Mouse (Mus musculus) stomach, embryonic 14.5 days (tissue): ENCODE data around the gene Skiv2l. TPM values are rescaled to one million over a fixed set of nuclear protein-coding genes. Genes with fewer than 3 reads are reported as not detected.
"Not testable (repeated sequence)": the region's sequence is repeated elsewhere in the genome, so short reads cannot be mapped to it uniquely, and the experiment has no call there.

Experiments used
- ATAC-seq: fragments of 200-750 bp; cut with Nextera tagmentation; 2 replicates; pipeline ENCODE4 v1.8.0; 2017; ENCODE audit warnings: low read depth, moderate TSS enrichment; ENCODE audit not compliant: insufficient number of reproducible peaks, insufficient read depth, low FRiP score
- H3K27ac ChIP-seq: fragments of 300-500 bp; sonication (generic); 2 replicates; pipeline ENCODE4 v1.5.1; 2014; ENCODE audit warnings: mild to moderate bottlenecking, low read length, moderate library complexity, mixed read lengths
- H3K27me3 ChIP-seq: fragments of 300-500 bp; sonication (generic); 2 replicates; pipeline ENCODE4 v1.6.1; 2014; ENCODE audit warnings: low read length, control low read depth, mixed read lengths; ENCODE audit not compliant: control insufficient read depth, insufficient read depth
- H3K36me3 ChIP-seq: fragments of 300-500 bp; sonication (generic); 2 replicates; pipeline ENCODE4 v1.6.1; 2014; ENCODE audit warnings: mild to moderate bottlenecking, control low read depth, low read length, moderate library complexity, mixed read lengths; ENCODE audit not compliant: control insufficient read depth, insufficient read depth
- H3K4me1 ChIP-seq: fragments of 300-500 bp; sonication (generic); 2 replicates; pipeline ENCODE4 v1.6.1; 2014; ENCODE audit warnings: low read length, control low read depth, mixed read lengths; ENCODE audit not compliant: control insufficient read depth, insufficient read depth
- H3K4me2 ChIP-seq: fragments of 300-500 bp; sonication (generic); replicated peaks from 2 replicates; pipeline ENCODE4 v1.6.1; 2014; ENCODE audit warnings: low read depth, low read length, control low read depth
- H3K4me3 ChIP-seq: fragments of 300-500 bp; sonication (generic); 2 replicates; pipeline ENCODE4 v1.5.1; 2014; ENCODE audit warnings: low read depth, low read length, control low read depth
- H3K9ac ChIP-seq: fragments of 300-500 bp; sonication (generic); replicated peaks from 2 replicates; pipeline ENCODE4 v1.6.1; 2014; ENCODE audit warnings: low read depth, mild to moderate bottlenecking, control low read depth, low read length, moderate library complexity, mixed read lengths
- H3K9me3 ChIP-seq: fragments of 300-500 bp; sonication (generic); 2 replicates; pipeline ENCODE4 v1.6.1; 2016; ENCODE audit warnings: low read depth, low read length, control low read depth; ENCODE audit not compliant: control insufficient read depth
- WGBS: fragments of 180-500 bp; shearing (Covaris S2); extraction: QIAGEN DNeasy Blood & Tissue Kit; methylation state at CpG from one replicate; pipeline ENCODE4 v1.1.7; 2014; 5-methylcytosine and 5-hydroxymethylcytosine counted together
- polyA plus RNA-seq: library from polyadenylated mRNA; unstranded; fragments of >200 nt; fragmentation: Nextera tagmentation; extraction: Ambion mirVana; gene quantifications from 2 replicates; pipeline ENCODE4 v1.2.1, GENCODE M21; 2014

The Skiv2l gene
- polyA plus RNA-seq, 1 experiment from 2014 or later = 39.5 TPM

- not testable (repeated sequence) for H3K27ac ChIP-seq, H3K4me1 ChIP-seq, ATAC-seq, H3K36me3 ChIP-seq, H3K9ac ChIP-seq, H3K27me3 ChIP-seq, H3K9me3 ChIP-seq, H3K4me2 ChIP-seq, H3K4me3 ChIP-seq
- WGBS = 94% methylated on average over 16 of the region's 16 CpGs
Observed at GRCm38 (mm10) chr17:34800781-34801305, 49.2 kb downstream of the Skiv2l start.

GRCm38 (mm10) chr17:34799531-34799925, 50.5 kb downstream of the Skiv2l start:
- ATAC-seq = no peak
- WGBS = 86% methylated on average over 4 of the region's 4 CpGs
- Histone ChIP-seq H3K4me2 (no peak overlapping the region), H3K4me3 (no peak overlapping the region), H3K4me1 (no peaks in the 10 kb centered on the region), H3K9me3 (no peaks in the 10 kb centered on the region), H3K27me3 (no peaks in the 10 kb centered on the region), H3K36me3 (no peaks in the 10 kb centered on the region), H3K27ac (no peak overlapping the region), H3K9ac (no peak overlapping the region)

GRCm38 (mm10) chr17:34798866-34799530, 51.0 kb downstream of the Skiv2l start:
- WGBS = 90% methylated on average over 14 of the region's 17 CpGs
- H3K9me3 ChIP-seq = no peaks in the 10 kb centered on the region
- H3K36me3 ChIP-seq = no peaks in the 10 kb centered on the region
- no peak for ATAC-seq
- no peak overlapping the region for H3K9ac ChIP-seq
- no peaks in the 10 kb centered on the region for H3K27me3 ChIP-seq
- H3K27ac ChIP-seq = no peak overlapping the region
- no peak overlapping the region for H3K4me3 ChIP-seq
- H3K4me1 ChIP-seq = no peaks in the 10 kb centered on the region
- H3K4me2 ChIP-seq = no peak overlapping the region

- H3K4me2 ChIP-seq, H3K4me1 ChIP-seq, H3K4me3 ChIP-seq, H3K27me3 ChIP-seq, ATAC-seq, H3K9ac ChIP-seq, H3K27ac ChIP-seq, H3K36me3 ChIP-seq, H3K9me3 ChIP-seq: not testable (repeated sequence)
- WGBS = 77% methylated on average over 6 of the region's 7 CpGs
Observed at GRCm38 (mm10) chr17:34798071-34798470, 51.9 kb downstream of the Skiv2l start.

- H3K4me2 ChIP-seq, H3K27ac ChIP-seq, H3K27me3 ChIP-seq, H3K4me1 ChIP-seq, H3K4me3 ChIP-seq, H3K9me3 ChIP-seq, ATAC-seq, H3K36me3 ChIP-seq, H3K9ac ChIP-seq: not testable (repeated sequence)
- WGBS = 87% methylated on average over 10 of the region's 10 CpGs
Observed at GRCm38 (mm10) chr17:34797211-34797995, 52.6 kb downstream of the Skiv2l start.

GRCm38 (mm10) chr17:34796311-34797140, 53.5 kb downstream of the Skiv2l start:
- ATAC-seq = no peak
- 80% methylated on average over 8 of the region's 8 CpGs for WGBS
- H3K9me3 ChIP-seq = no peaks in the 10 kb centered on the region
- H3K4me2 ChIP-seq = no peak overlapping the region
- H3K4me3 ChIP-seq = no peak overlapping the region
- no peaks in the 10 kb centered on the region for H3K27me3 ChIP-seq
- H3K36me3 ChIP-seq = no peaks in the 10 kb centered on the region
- H3K4me1 ChIP-seq = no peaks in the 10 kb centered on the region
- H3K9ac ChIP-seq = no peak overlapping the region
- H3K27ac ChIP-seq = no peak overlapping the region

GRCm38 (mm10) chr17:34795633-34796032, 54.4 kb downstream of the Skiv2l start:
- H3K9ac ChIP-seq = no peak overlapping the region
- no peak overlapping the region for H3K27ac ChIP-seq
- H3K9me3 ChIP-seq = no peaks in the 10 kb centered on the region; the same call in 1 of the 2 replicates
- no peak overlapping the region for H3K4me3 ChIP-seq
- H3K36me3 ChIP-seq = no peaks in the 10 kb centered on the region
- H3K4me1 ChIP-seq = no peaks in the 10 kb centered on the region
- no peak overlapping the region for H3K4me2 ChIP-seq
- WGBS = 66% methylated on average over 9 of the region's 9 CpGs
- H3K27me3 ChIP-seq = no peaks in the 10 kb centered on the region
- no peak for ATAC-seq

GRCm38 (mm10) chr17:34795016-34795415, 55.0 kb downstream of the Skiv2l start:
- Histone ChIP-seq H3K4me3 (no peak overlapping the region), H3K4me2 (no peak overlapping the region), H3K9ac (no peak overlapping the region), H3K36me3 (no peaks in the 10 kb centered on the region), H3K9me3 (no peaks in the 10 kb centered on the region; the same call in 1 of the 2 replicates), H3K4me1 (no peaks in the 10 kb centered on the region), H3K27ac (no peak overlapping the region), H3K27me3 (no peaks in the 10 kb centered on the region)
- ATAC-seq = no peak
- WGBS = 85% methylated on average over 10 of the region's 10 CpGs
